Mouse (Mus musculus): ENCODE data around the gene Cep295. TPM values are rescaled to one million over a fixed set of nuclear protein-coding genes. Genes with fewer than 3 reads are reported as not detected.
"Not testable (repeated sequence)": the region's sequence is repeated elsewhere in the genome, so short reads cannot be mapped to it uniquely, and the experiment has no call there.

Cep295 gene
- polyA plus RNA-seq, 1 experiment from 2014 or later = 24.5 TPM

GRCm38 (mm10) chr9:15356916-15357483 lies 588 bp downstream of the Cep295 start:
- Histone ChIP-seq H3K4me3 (ENCODE audit: low read depth, low read length) (peak overlapping the region; percentile 77), H3K4me2 (ENCODE audit: low read depth, severe bottlenecking) (peak overlapping the region; percentile 73), H3K27ac (replicated peaks; ENCODE audit: low read depth, low read length) (no peak overlapping the region; the same call in 1 of the 2 replicates), H3K4me1 (ENCODE audit: control insufficient read depth, insufficient read depth, low read length) (no peaks in the 10 kb centered on the region), H3K9ac (ENCODE audit: low read length) (peak overlapping the region; percentile 79), H3K9me3 (ENCODE audit: control insufficient read depth, low read length) (no peaks in the 10 kb centered on the region), H3K36me3 (ENCODE audit: control insufficient read depth, insufficient read depth, low read length) (peaks cover 2% of the 10 kb centered on the region; the same call in 1 of the 2 replicates), H3K27me3 (ENCODE audit: control insufficient read depth, insufficient read depth, low read length) (no peaks in the 10 kb centered on the region)
- DNase-seq (ENCODE audit: low spot score) (no peak), ATAC-seq (ENCODE audit: insufficient number of reproducible peaks, low FRiP score, low TSS enrichment, low read depth) (no peak)
- under 1% methylated on average over 9 of the region's 9 CpGs for WGBS

- H3K27me3 ChIP-seq (ENCODE audit: control insufficient read depth, insufficient read depth, low read length) = no peaks in the 10 kb centered on the region
- no peak overlapping the region for H3K4me2 ChIP-seq (ENCODE audit: low read depth, severe bottlenecking)
- peaks cover 9% of the 10 kb centered on the region; the same call in 1 of the 2 replicates for H3K36me3 ChIP-seq (ENCODE audit: control insufficient read depth, insufficient read depth, low read length)
- no peaks in the 10 kb centered on the region for H3K9me3 ChIP-seq (ENCODE audit: control insufficient read depth, low read length)
- H3K27ac ChIP-seq (replicated peaks; ENCODE audit: low read depth, low read length) = no peak overlapping the region
- no peak overlapping the region for H3K4me3 ChIP-seq (ENCODE audit: low read depth, low read length)
- DNase-seq (ENCODE audit: low spot score) (no peak), ATAC-seq (ENCODE audit: insufficient number of reproducible peaks, low FRiP score, low TSS enrichment, low read depth) (no peak)
- H3K9ac ChIP-seq (ENCODE audit: low read length) = no peak overlapping the region
- no peaks in the 10 kb centered on the region for H3K4me1 ChIP-seq (ENCODE audit: control insufficient read depth, insufficient read depth, low read length)
- 77% methylated on average over 2 of the region's 2 CpGs for WGBS
Measured at GRCm38 (mm10) chr9:15349925-15350324, 7.7 kb downstream of the Cep295 start.

DNA sequence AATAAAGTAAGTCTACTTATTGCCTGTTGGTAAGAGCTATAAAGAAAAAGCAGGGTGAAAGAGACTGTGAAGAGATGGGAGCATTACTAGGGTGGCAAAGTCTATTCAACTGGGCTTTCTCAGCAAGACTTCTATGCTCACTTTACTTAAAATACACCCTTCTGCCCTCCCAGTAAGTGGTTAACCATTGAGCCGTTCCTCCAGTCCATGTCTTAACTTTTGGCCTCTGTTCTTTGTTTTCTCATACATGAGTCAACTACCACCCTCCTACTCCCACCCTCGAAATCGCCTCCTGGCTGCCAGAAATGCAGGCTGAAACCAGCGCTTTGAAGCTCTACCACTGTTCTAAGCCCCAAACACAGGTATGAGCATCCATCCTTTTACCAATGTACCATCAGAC lies 19.8 kb downstream of the Cep295 start:
- H3K27ac ChIP-seq (replicated peaks; ENCODE audit: low read depth, low read length) = no peak overlapping the region
- WGBS = 98% methylated on average over 4 of the region's 4 CpGs
- no peak overlapping the region for H3K4me2 ChIP-seq (ENCODE audit: low read depth, severe bottlenecking)
- no peaks in the 10 kb centered on the region for H3K4me1 ChIP-seq (ENCODE audit: control insufficient read depth, insufficient read depth, low read length)
- no peak for ATAC-seq (ENCODE audit: insufficient number of reproducible peaks, low FRiP score, low TSS enrichment, low read depth)
- H3K27me3 ChIP-seq (ENCODE audit: control insufficient read depth, insufficient read depth, low read length) = no peaks in the 10 kb centered on the region
- H3K9ac ChIP-seq (ENCODE audit: low read length) = no peak overlapping the region
- no peak overlapping the region for H3K4me3 ChIP-seq (ENCODE audit: low read depth, low read length)
- no peak for DNase-seq (ENCODE audit: low spot score)
- H3K9me3 ChIP-seq (ENCODE audit: control insufficient read depth, low read length) = no peaks in the 10 kb centered on the region
- H3K36me3 ChIP-seq (ENCODE audit: control insufficient read depth, insufficient read depth, low read length) = peaks cover 22% of the 10 kb centered on the region

- DNase-seq (ENCODE audit: low spot score) (no peak), ATAC-seq (ENCODE audit: insufficient number of reproducible peaks, low FRiP score, low TSS enrichment, low read depth) (no peak)
- no peak overlapping the region for H3K4me2 ChIP-seq (ENCODE audit: low read depth, severe bottlenecking)
- no peak overlapping the region for H3K9ac ChIP-seq (ENCODE audit: low read length)
- peaks cover 29% of the 10 kb centered on the region for H3K36me3 ChIP-seq (ENCODE audit: control insufficient read depth, insufficient read depth, low read length)
- no peak overlapping the region for H3K27ac ChIP-seq (replicated peaks; ENCODE audit: low read depth, low read length)
- WGBS = 80% methylated on average over 2 of the region's 2 CpGs
- H3K4me3 ChIP-seq (ENCODE audit: low read depth, low read length) = no peak overlapping the region
- no peaks in the 10 kb centered on the region for H3K9me3 ChIP-seq (ENCODE audit: control insufficient read depth, low read length)
- no peaks in the 10 kb centered on the region for H3K27me3 ChIP-seq (ENCODE audit: control insufficient read depth, insufficient read depth, low read length)
- no peaks in the 10 kb centered on the region for H3K4me1 ChIP-seq (ENCODE audit: control insufficient read depth, insufficient read depth, low read length)
Measured at GRCm38 (mm10) chr9:15318170-15318742, 39.3 kb downstream of the Cep295 start.

DNA sequence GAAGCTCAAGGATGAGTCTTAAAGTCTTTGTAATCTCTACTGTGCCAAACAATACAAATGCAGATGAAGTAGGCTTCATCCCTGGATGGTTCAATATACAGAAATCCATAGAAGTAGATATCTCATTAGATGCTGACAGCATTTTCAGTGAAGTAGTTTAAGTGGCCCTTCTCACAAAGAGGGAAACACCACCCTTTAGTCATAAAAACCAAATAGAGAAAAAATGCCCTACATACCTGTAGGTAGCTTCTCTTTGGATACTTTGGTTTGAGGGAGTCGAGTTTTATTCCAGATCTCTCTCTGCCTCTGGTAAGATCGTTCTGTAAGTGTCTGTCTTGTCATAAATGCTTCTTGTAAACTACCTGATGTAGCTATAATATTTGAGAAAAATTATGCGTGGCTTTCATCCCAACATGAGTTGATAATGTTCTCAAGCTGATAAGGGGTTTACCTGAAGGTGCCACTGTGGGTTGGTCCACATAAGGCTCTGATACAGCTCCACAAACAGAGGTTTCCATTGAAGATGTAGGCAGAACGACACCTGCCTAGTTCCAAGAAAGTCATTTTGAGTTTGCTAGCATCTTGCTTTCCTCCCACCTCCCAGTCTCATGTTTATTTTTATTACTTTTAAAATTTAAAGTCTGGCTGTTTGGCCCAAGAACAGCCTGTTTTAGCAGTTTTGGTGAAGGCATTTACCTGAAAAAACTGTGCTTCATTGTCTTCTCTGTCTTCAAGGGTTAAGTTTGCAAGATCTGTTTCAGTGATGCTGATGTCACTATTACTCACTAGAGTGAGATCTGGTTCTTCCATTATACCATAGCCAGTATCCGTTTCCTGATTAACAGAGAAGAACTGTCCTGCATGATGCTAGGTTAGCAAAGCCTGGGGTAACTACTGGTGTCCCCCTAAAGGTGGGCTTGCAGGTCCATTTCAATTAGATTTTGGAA lies 40.1 kb downstream of the Cep295 start:
- Histone ChIP-seq H3K4me3 (ENCODE audit: low read depth, low read length) (no peak overlapping the region), H3K36me3 (ENCODE audit: control insufficient read depth, insufficient read depth, low read length) (peaks cover 30% of the 10 kb centered on the region), H3K27ac (replicated peaks; ENCODE audit: low read depth, low read length) (no peak overlapping the region), H3K9me3 (ENCODE audit: control insufficient read depth, low read length) (no peaks in the 10 kb centered on the region), H3K4me2 (ENCODE audit: low read depth, severe bottlenecking) (no peak overlapping the region), H3K4me1 (ENCODE audit: control insufficient read depth, insufficient read depth, low read length) (no peaks in the 10 kb centered on the region), H3K9ac (ENCODE audit: low read length) (no peak overlapping the region), H3K27me3 (ENCODE audit: control insufficient read depth, insufficient read depth, low read length) (no peaks in the 10 kb centered on the region)
- WGBS = 59% methylated on average over 5 of the region's 5 CpGs
- ATAC-seq (ENCODE audit: insufficient number of reproducible peaks, low FRiP score, low TSS enrichment, low read depth) (no peak), DNase-seq (ENCODE audit: low spot score) (no peak)

DNA sequence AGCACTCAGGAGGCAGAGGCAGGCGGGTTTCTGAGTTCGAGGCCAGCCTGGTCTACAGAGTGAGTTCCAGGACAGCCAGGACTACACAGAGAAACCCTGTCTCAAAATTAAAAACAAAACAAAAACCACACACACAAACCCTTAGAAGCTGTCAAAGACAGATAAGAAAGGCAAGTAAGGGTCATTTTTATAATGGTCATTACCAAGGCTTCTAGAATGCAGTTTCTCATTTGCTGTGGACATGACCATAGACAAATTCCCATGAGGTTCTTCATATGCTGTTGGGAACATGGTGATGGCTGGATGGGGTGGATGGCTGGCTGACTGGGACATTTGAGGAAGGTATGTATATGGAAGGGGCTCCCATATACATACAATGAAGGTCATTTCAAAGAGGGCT lies 41.3 kb downstream of the Cep295 start:
- peaks cover 32% of the 10 kb centered on the region for H3K36me3 ChIP-seq (ENCODE audit: control insufficient read depth, insufficient read depth, low read length)
- H3K9me3 ChIP-seq (ENCODE audit: control insufficient read depth, low read length); DNase-seq (ENCODE audit: low spot score); H3K27me3 ChIP-seq (ENCODE audit: control insufficient read depth, insufficient read depth, low read length); H3K4me3 ChIP-seq (ENCODE audit: low read depth, low read length); H3K4me2 ChIP-seq (ENCODE audit: low read depth, severe bottlenecking); H3K27ac ChIP-seq (replicated peaks; ENCODE audit: low read depth, low read length); ATAC-seq (ENCODE audit: insufficient number of reproducible peaks, low FRiP score, low TSS enrichment, low read depth); H3K9ac ChIP-seq (ENCODE audit: low read length); H3K4me1 ChIP-seq (ENCODE audit: control insufficient read depth, insufficient read depth, low read length): not testable (repeated sequence)
- WGBS = no CpG with 5 or more reads among the region's 2 CpGs

DNA sequence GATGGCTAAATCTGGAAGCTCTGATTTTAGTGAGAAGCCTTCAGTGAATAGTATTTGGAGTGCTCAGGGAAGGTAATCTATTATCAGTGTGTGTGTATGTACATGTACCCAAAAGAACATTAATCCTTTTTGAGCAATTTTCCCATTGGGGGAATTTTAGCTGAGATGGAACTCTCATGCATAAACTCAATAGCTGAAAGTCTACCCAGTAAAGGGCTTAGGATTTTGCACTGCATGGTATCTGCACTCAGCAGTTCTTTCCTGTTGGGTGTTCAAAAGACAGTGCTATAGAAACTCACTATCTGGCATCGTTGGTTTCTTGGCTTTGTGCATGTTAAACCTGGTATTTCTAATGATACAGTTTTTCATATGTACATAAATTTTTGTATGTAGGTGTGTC lies 43.0 kb downstream of the Cep295 start:
- no peak overlapping the region for H3K4me3 ChIP-seq (ENCODE audit: low read depth, low read length)
- H3K4me2 ChIP-seq (ENCODE audit: low read depth, severe bottlenecking) = no peak overlapping the region
- no peaks in the 10 kb centered on the region for H3K27me3 ChIP-seq (ENCODE audit: control insufficient read depth, insufficient read depth, low read length)
- H3K36me3 ChIP-seq (ENCODE audit: control insufficient read depth, insufficient read depth, low read length) = peaks cover 38% of the 10 kb centered on the region
- H3K27ac ChIP-seq (replicated peaks; ENCODE audit: low read depth, low read length) = no peak overlapping the region
- WGBS = 97% methylated on average over 1 of the region's 1 CpGs
- ATAC-seq (ENCODE audit: insufficient number of reproducible peaks, low FRiP score, low TSS enrichment, low read depth) = no peak
- H3K4me1 ChIP-seq (ENCODE audit: control insufficient read depth, insufficient read depth, low read length) = no peaks in the 10 kb centered on the region
- no peak for DNase-seq (ENCODE audit: low spot score)
- H3K9ac ChIP-seq (ENCODE audit: low read length) = no peak overlapping the region
- no peaks in the 10 kb centered on the region for H3K9me3 ChIP-seq (ENCODE audit: control insufficient read depth, low read length)

DNA sequence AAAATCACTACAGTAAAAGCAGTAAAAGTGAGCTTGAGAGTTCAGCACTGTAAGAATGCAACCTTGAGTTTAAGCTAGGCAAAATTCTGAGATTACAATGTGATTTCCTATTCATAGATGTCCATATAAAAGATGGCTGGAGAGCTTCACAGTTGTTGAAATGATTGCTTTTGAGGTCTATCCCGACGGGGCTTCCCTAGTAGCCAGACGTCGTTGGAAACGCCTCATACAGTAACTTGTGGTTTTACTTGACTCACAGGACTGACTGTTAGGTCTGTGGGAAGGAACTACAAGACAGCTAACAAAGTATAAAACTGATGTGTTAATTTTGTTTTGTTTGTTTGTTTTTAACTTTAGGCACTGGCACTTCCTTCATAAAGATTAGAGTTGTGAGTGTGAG lies 44.0 kb downstream of the Cep295 start:
- ATAC-seq (ENCODE audit: insufficient number of reproducible peaks, low FRiP score, low TSS enrichment, low read depth) (no peak), DNase-seq (ENCODE audit: low spot score) (no peak)
- H3K4me2 ChIP-seq (ENCODE audit: low read depth, severe bottlenecking) = no peak overlapping the region
- H3K36me3 ChIP-seq (ENCODE audit: control insufficient read depth, insufficient read depth, low read length) = peaks cover 45% of the 10 kb centered on the region
- H3K4me3 ChIP-seq (ENCODE audit: low read depth, low read length) = no peak overlapping the region
- no peak overlapping the region for H3K9ac ChIP-seq (ENCODE audit: low read length)
- H3K27ac ChIP-seq (replicated peaks; ENCODE audit: low read depth, low read length) = no peak overlapping the region
- H3K9me3 ChIP-seq (ENCODE audit: control insufficient read depth, low read length) = no peaks in the 10 kb centered on the region
- no peaks in the 10 kb centered on the region for H3K4me1 ChIP-seq (ENCODE audit: control insufficient read depth, insufficient read depth, low read length)
- WGBS = 94% methylated on average over 5 of the region's 5 CpGs
- no peaks in the 10 kb centered on the region for H3K27me3 ChIP-seq (ENCODE audit: control insufficient read depth, insufficient read depth, low read length)
